Mouse (Mus musculus): Measurements from ENCODE around the gene Plekha5.

The Plekha5 gene

GRCm38 (mm10) chr6:140455851-140456250, 32.0 kb downstream of the Plekha5 start:
- no peak for DNase-seq (ENCODE audit: low spot score in 2 of 2)

DNA sequence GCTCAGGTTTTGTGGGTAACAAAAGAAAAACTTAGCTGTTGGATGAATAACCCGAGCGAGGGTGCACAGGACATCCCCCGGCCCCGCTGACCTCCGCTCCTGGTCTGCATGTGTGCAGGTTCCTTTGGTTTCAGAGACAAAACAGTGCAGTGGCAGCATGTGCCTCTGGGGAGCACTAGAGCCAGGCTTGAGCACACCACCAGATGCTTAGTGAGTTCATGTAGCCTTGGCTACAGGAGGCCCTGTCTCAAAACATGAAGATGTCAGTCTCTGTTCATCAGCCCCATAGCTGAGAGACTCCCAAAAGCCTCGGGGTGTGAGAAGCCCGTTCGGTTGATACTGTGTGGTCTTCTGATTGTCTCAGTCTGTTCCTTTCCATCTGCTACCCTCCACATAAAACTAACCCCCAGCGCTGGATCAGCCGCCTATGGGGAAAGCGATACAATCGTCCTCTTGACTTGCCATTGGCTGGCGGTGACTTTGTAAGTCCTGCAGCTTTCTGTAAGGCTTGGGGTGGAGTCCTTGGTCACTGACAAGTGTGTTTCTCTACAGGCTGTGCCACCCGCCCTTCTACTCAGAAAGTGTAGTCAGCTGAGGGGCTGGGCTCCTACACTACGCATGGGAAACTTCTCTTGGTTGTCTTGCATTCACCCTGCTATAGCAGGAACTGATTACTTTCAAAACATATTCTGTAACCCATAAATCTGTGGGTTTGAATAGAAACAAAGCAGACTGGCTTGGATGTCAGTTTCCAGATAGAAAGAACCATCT, 32.7 kb downstream of the Plekha5 start:
- no peak for DNase-seq (ENCODE audit: low spot score in 2 of 2)

- no peak for DNase-seq (ENCODE audit: low spot score in 2 of 2)
Observed at GRCm38 (mm10) chr6:140460398-140460797, 36.5 kb downstream of the Plekha5 start.

GRCm38 (mm10) chr6:140464818-140465217, 41.0 kb downstream of the Plekha5 start:
- peak in 1 of 2 experiments; percentile 28 for DNase-seq (ENCODE audit: low spot score in 2 of 2)

- DNase-seq (ENCODE audit: low spot score in 2 of 2), result no peak
Observed at GRCm38 (mm10) chr6:140465946-140466646, 42.2 kb downstream of the Plekha5 start.

DNA sequence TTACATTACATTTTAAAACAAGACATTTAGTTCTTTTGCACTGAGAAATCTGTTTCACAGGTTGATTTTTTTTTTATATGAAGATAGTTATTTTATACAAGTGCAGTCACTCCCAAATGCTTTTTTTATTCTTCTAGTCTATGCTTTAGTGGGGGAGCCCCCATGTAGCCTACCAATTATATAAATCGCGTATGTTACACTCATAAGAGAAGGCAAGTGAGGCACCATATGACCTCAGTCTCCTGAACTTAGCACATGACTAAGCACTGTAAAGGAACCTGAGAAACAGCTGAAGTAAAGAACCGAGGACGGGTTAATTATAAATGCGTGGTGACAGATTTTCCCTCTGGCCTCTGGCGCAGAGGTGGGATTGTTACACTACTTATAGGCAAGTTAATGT, 43.0 kb downstream of the Plekha5 start:
- peak in 1 of 2 experiments; percentile 30 for DNase-seq (ENCODE audit: low spot score in 2 of 2)

- no peak for DNase-seq (ENCODE audit: low spot score in 2 of 2)
Observed at GRCm38 (mm10) chr6:140467851-140468250, 44.0 kb downstream of the Plekha5 start.

GRCm38 (mm10) chr6:140469791-140470190, 45.9 kb downstream of the Plekha5 start:
- no peak for DNase-seq (ENCODE audit: low spot score in 2 of 2)

DNA sequence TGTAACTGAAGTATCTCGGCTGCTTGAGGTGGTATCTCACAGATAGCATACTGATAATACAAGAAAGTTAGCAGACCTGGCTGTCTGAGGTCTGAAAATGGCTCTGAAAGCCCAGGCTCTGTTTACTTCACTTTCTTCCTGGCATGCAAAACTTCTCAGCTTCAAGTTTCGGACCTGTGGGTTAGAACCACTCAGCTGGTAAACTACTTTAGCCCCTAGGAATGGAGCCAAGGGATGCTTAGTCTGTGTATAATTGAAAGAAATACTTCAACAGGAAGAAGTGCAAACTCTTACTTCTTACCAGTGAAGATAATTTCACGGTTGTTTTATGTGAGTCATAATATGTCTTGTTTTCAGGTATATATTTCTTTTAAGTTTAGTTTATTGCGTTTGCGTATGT, 47.9 kb downstream of the Plekha5 start:
- no peak for DNase-seq (ENCODE audit: low spot score in 2 of 2)

DNA sequence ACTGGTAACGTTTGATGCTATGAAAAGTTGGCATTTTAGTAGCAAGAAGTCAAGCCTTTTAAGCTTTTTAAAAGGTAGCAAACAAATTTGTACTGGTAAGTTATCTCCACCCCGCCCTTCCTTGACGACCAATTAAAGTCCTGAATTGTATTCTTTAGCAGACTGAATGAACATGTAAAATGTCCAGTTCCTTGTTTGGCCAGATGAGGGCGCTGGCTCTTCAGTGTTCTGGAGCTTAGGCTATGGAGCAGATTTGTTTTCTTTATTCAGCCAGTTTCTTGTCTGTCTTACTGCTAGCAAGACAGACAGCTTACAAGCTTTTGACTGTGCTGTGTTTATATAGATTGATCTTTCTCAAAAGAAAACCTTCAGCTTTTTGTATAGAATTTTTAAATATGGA, 48.5 kb downstream of the Plekha5 start:
- DNase-seq (ENCODE audit: low spot score in 2 of 2), result peak; percentile 49 to 58

- DNase-seq (ENCODE audit: low spot score in 2 of 2), result no peak
Observed at GRCm38 (mm10) chr6:140475393-140476087, 51.7 kb downstream of the Plekha5 start.

DNA sequence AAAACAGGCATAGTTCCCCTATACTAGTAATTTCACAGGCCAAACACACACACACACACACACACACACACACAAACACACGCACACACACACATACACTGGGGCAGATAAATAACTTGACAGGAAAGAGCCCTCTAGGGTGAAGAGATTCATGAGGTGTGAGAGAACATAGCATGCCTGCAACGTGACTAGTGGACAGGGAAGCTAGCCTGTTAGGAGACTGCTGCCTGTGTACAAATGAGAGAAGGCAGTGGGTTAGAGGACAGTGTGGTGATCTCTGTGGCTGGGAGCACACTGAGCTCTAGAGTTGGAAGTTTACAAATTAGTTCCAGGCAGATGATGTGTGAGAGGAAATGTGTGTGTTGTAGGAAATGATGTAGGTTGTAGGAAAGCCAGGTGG, 53.1 kb downstream of the Plekha5 start:
- no peak for DNase-seq (ENCODE audit: low spot score in 2 of 2)

GRCm38 (mm10) chr6:140478031-140478430, 54.2 kb downstream of the Plekha5 start:
- DNase-seq (ENCODE audit: low spot score in 2 of 2), result no peak

GRCm38 (mm10) chr6:140478943-140479342, 55.1 kb downstream of the Plekha5 start:
- DNase-seq (ENCODE audit: low spot score in 2 of 2), result peak; percentile 72 to 81

DNA sequence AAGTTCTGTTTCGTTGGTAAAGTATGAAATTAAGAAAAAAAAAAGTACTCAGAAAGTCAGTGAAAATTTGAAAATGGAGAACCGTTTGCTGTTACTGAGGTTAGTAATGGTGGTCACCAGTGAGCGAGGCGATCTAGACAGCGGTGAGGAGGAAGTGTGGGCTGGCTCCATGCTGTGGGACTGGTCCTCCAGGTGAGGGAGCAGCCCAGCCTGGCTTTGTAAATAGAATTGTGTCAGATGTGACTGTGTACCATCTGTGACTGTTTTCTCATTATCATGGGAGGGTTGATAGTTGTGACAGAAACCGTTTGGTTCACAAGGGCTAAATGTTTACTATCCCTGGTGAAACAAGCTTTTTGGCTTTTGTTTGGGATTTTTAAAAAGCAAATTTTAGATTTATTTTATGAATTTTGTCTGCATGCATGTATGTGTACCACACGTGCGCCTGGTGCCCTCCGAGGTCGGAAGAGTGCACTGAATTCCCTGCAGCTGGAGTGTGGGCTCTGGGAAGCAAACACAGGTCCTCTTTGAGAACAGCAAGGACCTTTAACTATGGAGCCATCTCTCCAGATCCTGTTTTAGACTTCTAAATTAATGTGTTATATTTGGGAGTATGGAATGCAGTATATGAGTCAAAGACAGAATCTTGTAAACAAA, 56.7 kb downstream of the Plekha5 start:
- no peak for DNase-seq (ENCODE audit: low spot score in 2 of 2)

- no peak for DNase-seq (ENCODE audit: low spot score in 2 of 2)
Observed at GRCm38 (mm10) chr6:140481701-140482460, 58.0 kb downstream of the Plekha5 start.

- no peak for DNase-seq (ENCODE audit: low spot score in 2 of 2)
Observed at GRCm38 (mm10) chr6:140484170-140484569, 60.3 kb downstream of the Plekha5 start.

DNA sequence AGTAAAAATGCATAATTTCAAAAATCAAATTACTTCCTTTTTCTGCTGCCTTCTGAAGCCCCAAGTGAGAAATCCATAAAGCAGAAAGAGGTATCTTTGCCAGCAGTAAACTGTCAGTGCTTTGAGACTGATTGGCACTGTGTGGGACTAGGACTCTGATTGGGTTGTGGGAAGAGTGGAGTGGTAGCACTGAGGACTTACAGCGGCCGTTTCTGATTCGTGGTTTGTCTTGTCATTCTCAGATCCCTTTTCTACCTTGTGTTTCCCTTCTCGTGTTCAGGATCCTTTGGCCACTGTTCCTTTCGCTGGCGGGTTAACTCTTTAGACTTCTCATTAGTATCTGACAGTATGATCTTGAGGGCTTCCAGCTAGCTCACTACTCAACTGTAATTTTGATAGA, 61.8 kb downstream of the Plekha5 start:
- DNase-seq (ENCODE audit: low spot score in 2 of 2), result no peak

DNA sequence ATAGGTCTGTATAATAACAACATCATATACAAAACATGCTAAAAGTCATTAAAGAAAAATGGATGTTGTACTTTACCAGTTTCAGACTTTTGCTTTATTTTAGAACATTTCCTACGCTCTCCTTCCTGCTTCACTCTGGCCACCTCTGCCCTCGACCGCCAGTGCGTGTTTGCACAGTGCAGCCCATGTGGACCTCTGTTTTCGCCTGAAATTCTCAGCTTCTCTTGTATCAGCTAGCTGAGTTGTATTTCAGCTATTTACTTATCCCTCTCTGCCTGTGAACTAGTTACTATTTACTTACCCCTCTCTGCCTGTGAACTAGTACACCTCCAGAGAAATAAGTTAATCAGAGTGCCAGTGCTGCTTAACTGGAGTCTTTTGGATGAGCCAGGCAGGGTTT, 62.8 kb downstream of the Plekha5 start:
- DNase-seq (ENCODE audit: low spot score in 2 of 2), result no peak

DNA sequence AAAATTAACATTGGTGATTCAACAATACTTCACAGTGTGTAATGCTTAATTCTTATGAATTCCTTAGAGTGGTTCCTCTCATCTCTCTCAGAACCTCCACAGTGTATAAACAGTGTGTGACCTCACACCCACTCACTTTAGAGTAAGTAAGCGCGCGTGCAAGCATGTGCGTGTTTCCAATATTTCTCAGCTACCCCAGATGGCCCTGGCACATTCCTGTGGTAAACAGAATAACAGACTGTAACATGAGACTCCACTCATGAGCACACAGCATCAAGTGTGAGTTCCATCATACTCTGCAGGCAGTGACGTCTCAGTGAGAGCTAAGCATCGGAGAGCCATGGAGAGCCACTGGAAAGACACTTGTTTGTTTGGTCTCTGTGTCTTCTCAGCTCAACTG, 63.6 kb downstream of the Plekha5 start:
- no peak for DNase-seq (ENCODE audit: low spot score in 2 of 2)

- no peak for DNase-seq (ENCODE audit: low spot score in 2 of 2)
Observed at GRCm38 (mm10) chr6:140488673-140489072, 64.8 kb downstream of the Plekha5 start.
